Mouse (Mus musculus): ENCODE measurements around the gene Arf1. TPM values are rescaled to one million over a fixed set of nuclear protein-coding genes. Genes with fewer than 3 reads are reported as not detected.
A peak's percentile ranks its signal among the peaks of the same experiment; 100 is the strongest.

The Arf1 gene
- polyA plus RNA-seq, 1 experiment = 566 TPM

DNA sequence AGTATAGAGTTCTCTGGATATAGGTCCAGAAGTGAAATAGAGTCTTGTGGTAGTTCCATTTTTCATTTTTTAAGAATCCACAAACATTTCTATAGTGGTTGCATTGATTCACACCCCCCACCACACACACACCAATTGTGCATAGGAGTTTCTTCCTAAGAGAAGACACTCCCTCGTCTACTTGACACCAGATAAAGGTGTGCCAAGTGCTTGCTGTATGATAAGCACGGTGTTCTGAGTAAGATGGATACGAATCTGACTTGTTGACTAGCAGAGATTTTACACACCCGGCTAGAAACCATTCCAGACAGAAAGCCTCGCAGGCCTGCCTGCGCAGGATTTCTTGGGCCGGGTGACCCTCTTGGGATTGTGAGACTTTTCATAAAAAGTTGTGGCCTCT is 31.6 kb upstream of the Arf1 start:
- no peak for DNase-seq
- Histone ChIP-seq H3K4me1 (ENCODE audit: control insufficient read depth, insufficient read depth, low read length) (peaks cover 8% of the 10 kb centered on the region), H3K4me3 (replicated peaks; ENCODE audit: extremely low read depth, low read depth, low read length) (no peak overlapping the region)
- TF ChIP-seq CTCF (IDR thresholded peaks at IDR 0.05; ENCODE audit: insufficient read depth, low read length) (no peak), POLR2A (IDR thresholded peaks at IDR 0.05; ENCODE audit: borderline replicate concordance, extremely low read depth, low read depth, low read length) (no peak)
- 69% methylated on average over 7 of the region's 7 CpGs for WGBS

DNA sequence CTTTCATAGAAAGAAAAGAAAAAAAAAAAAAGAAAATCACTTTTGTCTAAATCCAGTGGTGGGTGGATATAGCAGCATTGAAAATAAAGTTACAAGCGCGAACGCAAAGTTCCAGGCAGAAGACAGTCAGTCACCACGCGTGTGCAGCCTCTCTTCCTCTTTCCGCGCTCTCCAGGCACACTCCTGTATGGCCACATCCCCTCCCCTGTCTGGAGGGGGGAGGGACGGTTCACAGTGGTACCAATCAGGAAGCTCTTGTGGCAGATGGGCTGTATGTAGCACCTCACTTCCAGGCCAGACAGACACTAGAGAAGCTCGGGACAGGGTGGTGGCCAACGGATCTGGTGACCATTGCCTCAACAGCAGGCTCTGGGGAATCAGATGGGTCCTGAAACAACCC is 20.0 kb upstream of the Arf1 start:
- no peak for DNase-seq
- WGBS = 39% methylated on average over 10 of the region's 10 CpGs
- TF ChIP-seq CTCF (IDR thresholded peaks at IDR 0.05; ENCODE audit: insufficient read depth, low read length) = no peak
- TF ChIP-seq POLR2A (IDR thresholded peaks at IDR 0.05; ENCODE audit: borderline replicate concordance, extremely low read depth, low read depth, low read length) = no peak
- Histone ChIP-seq H3K4me3 (replicated peaks; ENCODE audit: extremely low read depth, low read depth, low read length) (no peak overlapping the region), H3K4me1 (ENCODE audit: control insufficient read depth, insufficient read depth, low read length) (no peaks in the 10 kb centered on the region)

DNA sequence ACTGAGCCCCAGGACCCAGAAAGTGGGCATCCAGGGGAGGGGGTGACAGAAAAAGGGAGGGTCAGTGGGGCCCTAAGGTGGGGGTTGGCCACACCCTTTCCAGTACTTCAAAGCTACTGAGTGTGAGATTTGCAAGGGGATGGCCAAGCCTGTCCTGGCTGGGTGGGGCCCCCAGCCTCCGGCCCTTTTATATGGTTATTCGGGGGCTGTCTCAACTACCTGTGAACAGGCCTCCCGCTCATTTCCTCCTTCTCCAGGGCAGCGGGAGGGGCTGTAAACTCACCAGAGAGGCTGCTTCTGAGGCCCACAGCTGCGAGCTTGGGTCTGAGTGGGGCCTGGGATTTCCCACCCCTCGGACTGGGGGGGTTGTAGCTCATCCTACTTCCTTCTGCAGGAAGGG is 15.8 kb upstream of the Arf1 start:
- no peak for TF ChIP-seq POLR2A (IDR thresholded peaks at IDR 0.05; ENCODE audit: borderline replicate concordance, extremely low read depth, low read depth, low read length)
- TF ChIP-seq CTCF (IDR thresholded peaks at IDR 0.05; ENCODE audit: insufficient read depth, low read length) = no peak
- Histone ChIP-seq H3K4me1 (ENCODE audit: control insufficient read depth, insufficient read depth, low read length) (peaks cover 3% of the 10 kb centered on the region), H3K4me3 (replicated peaks; ENCODE audit: extremely low read depth, low read depth, low read length) (no peak overlapping the region)
- WGBS = 29% methylated on average over 6 of the region's 6 CpGs
- DNase-seq = no peak

DNA sequence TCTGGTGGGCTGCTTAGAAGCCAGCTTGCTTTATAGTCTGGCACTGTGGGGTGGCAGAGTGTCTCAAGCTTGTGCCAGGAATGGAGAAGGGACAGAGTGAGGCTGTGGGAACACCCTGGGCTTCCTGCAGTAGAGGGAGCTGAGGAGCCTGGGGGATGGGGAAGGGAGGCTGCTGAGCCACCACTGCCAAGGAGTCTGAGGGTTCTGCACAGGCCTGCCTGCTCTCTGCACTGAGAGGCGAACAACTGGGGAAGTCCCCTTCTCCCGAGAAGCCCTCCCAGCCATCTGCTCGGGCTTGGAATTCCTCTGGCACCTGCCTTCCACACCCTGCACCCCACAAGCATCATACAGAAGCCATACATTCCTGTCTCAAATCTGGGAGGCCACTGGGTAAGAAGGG is 13.8 kb upstream of the Arf1 start:
- peaks cover 3% of the 10 kb centered on the region for H3K4me1 ChIP-seq (ENCODE audit: control insufficient read depth, insufficient read depth, low read length)
- WGBS = 29% methylated on average over 3 of the region's 3 CpGs
- TF ChIP-seq POLR2A (IDR thresholded peaks at IDR 0.05; ENCODE audit: borderline replicate concordance, extremely low read depth, low read depth, low read length) (no peak), CTCF (IDR thresholded peaks at IDR 0.05; ENCODE audit: insufficient read depth, low read length) (no peak)
- no peak for DNase-seq
- H3K4me3 ChIP-seq (replicated peaks; ENCODE audit: extremely low read depth, low read depth, low read length) = no peak overlapping the region

DNA sequence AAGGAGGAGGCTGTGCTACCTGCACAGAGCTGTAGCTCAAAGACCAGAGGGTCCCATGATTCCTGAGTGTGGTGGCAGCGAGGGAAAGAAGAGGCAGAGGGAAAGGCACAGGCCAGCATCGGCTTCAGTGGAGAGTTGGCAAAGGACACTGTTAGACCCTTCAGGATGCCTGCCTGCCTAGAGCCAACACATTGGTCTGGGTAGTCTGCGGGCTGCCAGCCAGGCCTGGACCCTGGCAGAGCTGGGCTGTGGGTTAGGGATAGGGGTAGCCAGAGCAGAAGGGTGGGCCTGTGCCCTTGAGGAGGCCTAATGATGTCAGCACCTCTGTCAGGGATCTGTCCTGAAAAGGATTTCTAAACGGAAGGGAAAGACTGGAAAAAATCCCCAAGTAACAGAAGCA is 11.7 kb upstream of the Arf1 start:
- TF ChIP-seq POLR2A (IDR thresholded peaks at IDR 0.05; ENCODE audit: borderline replicate concordance, extremely low read depth, low read depth, low read length) = no peak
- 77% methylated on average over 4 of the region's 4 CpGs for WGBS
- no peak for DNase-seq
- Histone ChIP-seq H3K4me3 (replicated peaks; ENCODE audit: extremely low read depth, low read depth, low read length) (no peak overlapping the region), H3K4me1 (ENCODE audit: control insufficient read depth, insufficient read depth, low read length) (peaks cover 3% of the 10 kb centered on the region)

DNA sequence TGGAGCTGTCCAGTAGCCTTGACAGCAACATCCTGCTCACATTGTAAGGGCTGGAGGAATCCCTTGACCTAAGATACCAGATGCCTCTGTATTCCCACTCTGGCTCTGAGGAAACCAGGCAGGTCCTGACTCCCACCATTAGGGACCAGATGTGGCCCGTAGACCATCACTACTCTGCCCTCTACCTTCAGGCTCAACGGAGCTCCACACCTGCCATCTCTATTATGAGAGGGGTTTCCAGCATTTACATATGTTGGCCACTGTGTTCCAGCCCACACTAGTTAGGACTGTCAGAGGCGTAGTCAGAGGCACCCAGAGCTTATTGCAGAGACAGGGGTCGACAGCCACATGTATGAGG is 11.3 kb upstream of the Arf1 start:
- DNase-seq = no peak
- TF ChIP-seq CTCF (IDR thresholded peaks at IDR 0.05; ENCODE audit: insufficient read depth, low read length) = no peak
- Histone ChIP-seq H3K4me1 (ENCODE audit: control insufficient read depth, insufficient read depth, low read length) (peaks cover 3% of the 10 kb centered on the region), H3K4me3 (replicated peaks; ENCODE audit: extremely low read depth, low read depth, low read length) (no peak overlapping the region)
- 61% methylated on average over 4 of the region's 4 CpGs for WGBS

DNA sequence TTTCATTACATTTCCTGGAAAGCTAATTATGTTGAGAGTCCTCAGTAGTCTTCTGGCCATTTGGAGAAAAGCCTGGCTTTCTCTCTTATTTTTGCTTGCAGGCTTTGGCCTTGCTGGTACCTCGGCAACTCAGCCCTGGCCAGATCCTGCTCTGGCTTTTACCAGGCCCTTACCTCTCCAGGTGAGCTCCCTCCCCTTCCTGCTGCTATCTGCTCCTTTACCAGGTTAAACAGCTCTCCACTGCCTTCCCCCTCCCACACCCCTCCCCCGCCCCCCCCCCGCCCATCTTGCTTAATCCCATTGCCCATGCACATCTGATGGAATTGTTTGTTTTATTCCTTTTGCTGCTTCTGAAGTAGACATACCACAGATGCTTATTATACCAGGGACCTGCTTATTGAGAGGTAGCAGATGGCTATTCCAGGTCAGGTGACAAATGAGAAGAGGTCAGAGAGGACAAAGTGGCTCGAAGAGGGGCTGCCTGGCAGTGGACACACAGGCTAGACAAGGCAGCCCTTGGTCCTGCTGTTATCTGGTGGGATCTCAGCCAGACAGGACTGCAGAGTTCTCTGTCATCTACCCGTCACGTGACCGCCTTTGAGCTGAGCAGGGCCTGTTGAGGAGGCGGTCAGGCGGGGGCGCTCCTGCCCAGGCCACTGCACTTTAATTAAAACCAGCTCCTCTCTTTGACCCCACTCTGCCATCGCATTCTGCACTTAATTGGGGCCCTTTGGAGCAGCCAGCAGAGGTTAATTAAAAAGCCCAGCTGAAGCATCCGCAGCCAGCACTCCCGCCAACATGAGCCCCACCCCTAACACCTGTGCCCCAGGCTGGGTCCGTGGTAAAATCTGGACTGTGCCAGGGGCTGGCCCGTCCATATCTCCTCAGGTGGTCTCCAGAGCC is 10.7 kb upstream of the Arf1 start:
- peaks cover 3% of the 10 kb centered on the region for H3K4me1 ChIP-seq (ENCODE audit: control insufficient read depth, insufficient read depth, low read length)
- 7% methylated on average over 15 of the region's 15 CpGs for WGBS
- no peak for TF ChIP-seq POLR2A (IDR thresholded peaks at IDR 0.05; ENCODE audit: borderline replicate concordance, extremely low read depth, low read depth, low read length)
- TF ChIP-seq CTCF (IDR thresholded peaks at IDR 0.05; ENCODE audit: insufficient read depth, low read length) = peak; percentile 47
- DNase-seq = peak; percentile 78
- no peak overlapping the region for H3K4me3 ChIP-seq (replicated peaks; ENCODE audit: extremely low read depth, low read depth, low read length)

DNA sequence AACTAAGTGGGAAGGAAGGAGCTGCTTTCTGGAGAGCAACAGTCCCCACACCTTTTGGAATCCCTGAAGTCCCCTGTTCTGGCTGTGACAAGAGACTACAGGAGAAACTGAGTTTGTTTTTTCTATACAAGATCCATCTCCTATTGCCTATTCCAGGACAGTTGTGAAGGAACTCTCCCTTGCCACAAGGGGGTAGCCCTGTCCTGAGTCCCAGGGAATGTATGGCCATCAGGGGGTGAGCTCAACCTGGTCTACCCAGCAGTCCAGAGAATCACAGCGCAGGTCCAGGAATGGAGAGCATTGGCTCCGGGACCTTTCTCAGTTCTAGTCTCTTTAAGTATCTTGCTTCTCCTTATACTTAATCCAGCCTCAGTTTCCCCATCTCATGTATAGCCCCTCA is 4.7 kb upstream of the Arf1 start:
- TF ChIP-seq POLR2A (IDR thresholded peaks at IDR 0.05; ENCODE audit: borderline replicate concordance, extremely low read depth, low read depth, low read length) = no peak
- no peak for TF ChIP-seq CTCF (IDR thresholded peaks at IDR 0.05; ENCODE audit: insufficient read depth, low read length)
- peaks cover 4% of the 10 kb centered on the region; the same call in 1 of the 2 replicates for H3K4me1 ChIP-seq (ENCODE audit: control insufficient read depth, insufficient read depth, low read length)
- WGBS = 62% methylated on average over 2 of the region's 2 CpGs
- DNase-seq = no peak
- H3K4me3 ChIP-seq (replicated peaks; ENCODE audit: extremely low read depth, low read depth, low read length) = no peak overlapping the region

DNA sequence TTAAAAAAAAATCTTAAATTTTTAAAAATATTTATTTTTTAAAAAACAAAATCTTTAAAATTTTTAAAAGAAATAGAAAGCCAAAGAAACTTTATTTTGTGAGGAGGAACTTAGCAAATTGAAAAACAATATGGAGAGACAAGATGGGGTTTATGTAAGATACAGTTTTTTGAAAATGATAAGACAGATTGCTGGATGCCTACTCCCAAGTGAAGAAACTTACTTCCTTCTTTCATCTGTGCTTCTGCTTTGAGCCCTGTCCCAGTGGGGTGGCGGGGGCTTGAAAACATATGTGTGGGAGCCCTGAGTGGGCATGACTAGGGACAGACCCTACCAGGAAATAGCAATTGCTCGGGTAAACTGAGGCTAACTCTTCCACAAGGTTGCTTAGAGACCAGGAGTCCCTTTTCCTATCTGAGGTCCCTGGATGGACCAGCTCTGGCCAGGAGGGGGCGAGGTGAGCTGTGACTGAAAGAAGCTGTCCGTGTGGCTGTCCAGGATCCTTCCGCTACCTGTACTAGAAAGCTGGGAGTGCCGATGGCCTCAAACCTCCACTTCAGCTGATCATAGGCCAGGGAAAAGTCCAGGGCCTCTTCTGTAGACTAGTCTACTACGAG is 2.2 kb upstream of the Arf1 start:
- 12% methylated on average over 7 of the region's 7 CpGs for WGBS
- peak; percentile 84 for TF ChIP-seq CTCF (IDR thresholded peaks at IDR 0.05; ENCODE audit: insufficient read depth, low read length)
- TF ChIP-seq POLR2A (IDR thresholded peaks at IDR 0.05; ENCODE audit: borderline replicate concordance, extremely low read depth, low read depth, low read length) = no peak
- Histone ChIP-seq H3K4me1 (ENCODE audit: control insufficient read depth, insufficient read depth, low read length) (peaks cover 15% of the 10 kb centered on the region), H3K4me3 (replicated peaks; ENCODE audit: extremely low read depth, low read depth, low read length) (no peak overlapping the region)
- DNase-seq = peak; percentile 76

DNA sequence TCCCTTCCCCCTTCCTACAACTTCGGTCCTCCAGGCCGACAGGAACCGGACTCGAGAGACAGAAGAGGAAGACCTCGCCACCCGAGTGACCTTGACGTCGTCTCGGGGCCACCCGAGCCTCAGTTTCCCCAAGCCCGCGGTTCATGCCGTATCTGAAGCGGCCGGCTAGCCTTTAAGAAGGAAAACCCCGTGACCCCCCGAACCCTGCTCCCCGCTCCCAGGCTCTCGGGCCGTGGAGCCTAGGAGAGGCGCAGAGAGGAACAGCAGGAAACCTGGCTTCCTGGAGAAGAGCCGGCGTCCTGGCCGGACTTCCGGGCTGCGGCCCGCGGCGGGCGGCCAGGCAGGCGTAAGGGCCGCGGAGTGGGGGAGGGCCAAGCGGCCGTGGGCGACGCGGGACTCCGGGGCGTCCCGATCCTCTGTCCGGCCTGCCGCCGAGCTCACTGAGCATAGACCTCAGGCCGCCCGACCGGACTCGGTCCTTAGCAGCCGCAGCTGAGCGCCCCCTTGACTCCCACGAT is 407 bp downstream of the Arf1 start:
- TF ChIP-seq POLR2A (IDR thresholded peaks at IDR 0.05; ENCODE audit: borderline replicate concordance, extremely low read depth, low read depth, low read length) (no peak), CTCF (IDR thresholded peaks at IDR 0.05; ENCODE audit: insufficient read depth, low read length) (no peak)
- WGBS = under 1% methylated on average over 45 of the region's 51 CpGs
- H3K4me3 ChIP-seq (replicated peaks; ENCODE audit: extremely low read depth, low read depth, low read length) = peak overlapping the region; percentile 86
- H3K4me1 ChIP-seq (ENCODE audit: control insufficient read depth, insufficient read depth, low read length) = peaks cover 34% of the 10 kb centered on the region
- DNase-seq = no peak

All from lung, adult 2 months (tissue).